Mouse (Mus musculus): ENCODE data around the gene Slc16a4.

- TF ChIP-seq CTCF (IDR thresholded peaks at IDR 0.05; ENCODE audit: borderline replicate concordance, control insufficient read depth, extremely low read depth, insufficient read depth, low read length, poor library complexity) = no peak
- TF ChIP-seq POLR2A (IDR thresholded peaks at IDR 0.05; ENCODE audit: control insufficient read depth, extremely low read depth, insufficient read depth, low read length, poor library complexity) = no peak
Measured at GRCm38 (mm10) chr3:107349006-107349405, 58.0 kb downstream of the Slc16a4 start.
